Mouse (Mus musculus) forebrain, embryonic 15.5 days (tissue): ENCODE measurements around the gene BC147527. TPM values are rescaled to one million over a fixed set of nuclear protein-coding genes. Genes with fewer than 3 reads are reported as not detected.

ENCODE experiments used
- ATAC-seq: fragments of 200-750 bp; cut with Nextera tagmentation; replicated peaks from 2 replicates; pipeline ENCODE4 v1.8.0; 2017; ENCODE audit warnings: mild to moderate bottlenecking, moderate TSS enrichment, moderate library complexity
- H3K27ac ChIP-seq: fragments of 300-500 bp; sonication (generic); replicated peaks from 2 replicates; pipeline ENCODE4 v1.5.1; 2015; ENCODE audit warnings: mild to moderate bottlenecking, inconsistent platforms
- H3K27me3 ChIP-seq: fragments of 300-500 bp; sonication (generic); 2 replicates; pipeline ENCODE4 v1.6.1; 2015; ENCODE audit warnings: inconsistent platforms
- H3K36me3 ChIP-seq: fragments of 300-500 bp; sonication (generic); 2 replicates; pipeline ENCODE4 v1.6.1; 2015; ENCODE audit warnings: mild to moderate bottlenecking, inconsistent platforms
- H3K4me1 ChIP-seq: fragments of 300-500 bp; sonication (generic); 2 replicates; pipeline ENCODE4 v1.6.1; 2015; ENCODE audit warnings: inconsistent platforms
- H3K4me2 ChIP-seq: fragments of 300-500 bp; sonication (generic); replicated peaks from 2 replicates; pipeline ENCODE4 v1.6.1; 2015; ENCODE audit warnings: mild to moderate bottlenecking, inconsistent platforms
- H3K4me3 ChIP-seq: fragments of 300-500 bp; sonication (generic); 2 replicates; pipeline ENCODE4 v1.5.1; 2015; ENCODE audit warnings: mild to moderate bottlenecking, inconsistent platforms
- H3K9ac ChIP-seq: fragments of 300-500 bp; sonication (generic); replicated peaks from 2 replicates; pipeline ENCODE4 v1.6.1; 2015; ENCODE audit warnings: mild to moderate bottlenecking, inconsistent platforms
- H3K9me3 ChIP-seq: fragments of 300-500 bp; sonication (generic); 2 replicates; pipeline ENCODE4 v1.6.1; 2016; ENCODE audit warnings: inconsistent platforms
- WGBS: fragments of 180-500 bp; shearing (Covaris S2); methylation state at CpG from one replicate; pipeline ENCODE4 v1.1.7; 2015; ENCODE audit warnings: mixed read lengths; 5-methylcytosine and 5-hydroxymethylcytosine counted together
- polyA plus RNA-seq: library from polyadenylated mRNA; unstranded; fragments of >200 nt; fragmentation: Nextera tagmentation; extraction: Ambion mirVana; gene quantifications from 2 replicates; pipeline ENCODE4 v1.2.1, GENCODE M21; 2015

Gene BC147527
- polyA plus RNA-seq, 1 experiment from 2014 or later: not detected

DNA sequence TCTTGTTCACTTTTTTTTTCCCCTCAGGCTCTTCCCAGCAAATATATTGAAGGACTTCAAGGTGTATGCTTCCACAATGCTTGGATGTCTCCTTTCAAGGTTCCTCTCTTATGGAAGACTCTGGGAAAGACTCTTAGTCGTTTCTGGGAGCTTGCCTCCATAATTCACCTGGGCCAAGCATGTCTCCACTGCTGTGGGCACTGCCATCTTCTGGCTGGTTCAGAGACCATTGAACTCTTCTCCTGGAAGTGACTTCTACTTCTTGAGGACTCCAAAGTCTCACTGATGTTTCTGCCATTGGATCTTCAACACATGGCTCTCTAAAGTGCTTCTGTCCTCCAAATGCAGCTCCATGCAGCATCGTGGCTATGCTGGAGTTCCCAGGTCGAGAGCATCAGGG is 20.0 kb downstream of the BC147527 start:
- no peaks in the 10 kb centered on the region for H3K4me1 ChIP-seq
- H3K4me2 ChIP-seq: no peak overlapping the region
- no peak overlapping the region for H3K4me3 ChIP-seq
- H3K9ac ChIP-seq: no peak overlapping the region
- peaks cover 3% of the 10 kb centered on the region; the same call in 1 of the 2 replicates for H3K9me3 ChIP-seq
- H3K27me3 ChIP-seq: no peaks in the 10 kb centered on the region
- no peaks in the 10 kb centered on the region for H3K36me3 ChIP-seq
- 71% methylated on average over 3 of the region's 3 CpGs for WGBS
- H3K27ac ChIP-seq: no peak overlapping the region
- no peak for ATAC-seq

DNA sequence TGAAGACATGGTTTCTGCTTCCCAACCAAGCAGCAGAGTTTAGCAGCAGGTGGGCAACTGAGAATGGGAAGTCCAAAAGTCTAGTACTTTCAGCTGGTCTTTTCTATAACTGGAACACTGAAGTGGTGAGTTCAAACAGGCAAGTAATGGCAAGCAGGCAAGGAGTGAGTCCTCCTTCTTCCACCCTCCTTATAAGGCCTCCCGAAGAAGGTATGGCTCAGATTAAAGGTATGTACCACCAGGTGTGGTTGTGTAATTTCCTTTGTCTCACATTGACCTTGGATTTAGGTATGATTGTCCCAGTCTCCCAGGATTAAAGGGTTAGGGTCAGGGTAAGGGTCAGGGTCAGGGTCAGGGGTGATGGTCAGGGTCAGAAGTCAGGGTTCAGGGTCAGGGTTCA is 20.5 kb downstream of the BC147527 start:
- H3K4me2 ChIP-seq: no peak overlapping the region
- H3K36me3 ChIP-seq: no peaks in the 10 kb centered on the region
- H3K4me1 ChIP-seq: no peaks in the 10 kb centered on the region
- H3K27ac ChIP-seq: no peak overlapping the region
- 97% methylated on average over 1 of the region's 1 CpGs for WGBS
- ATAC-seq: no peak
- H3K9ac ChIP-seq: no peak overlapping the region
- H3K27me3 ChIP-seq: no peaks in the 10 kb centered on the region
- peaks cover 3% of the 10 kb centered on the region; the same call in 1 of the 2 replicates for H3K9me3 ChIP-seq
- H3K4me3 ChIP-seq: no peak overlapping the region

Other genes with a start within 250 kb of the BC147527 start
- 0.27 TPM in 1 of 2 replicates, not detected in the other for gene Gm21188, start 248.2 kb upstream of the BC147527 start, polyA plus RNA-seq
- not detected in 2 replicates for gene Gm20767, start 160.1 kb upstream of the BC147527 start, polyA plus RNA-seq
- not detected in 2 replicates for gene Gm21818, start 128.0 kb upstream of the BC147527 start, polyA plus RNA-seq
- gene Gm21762, start 84.4 kb upstream of the BC147527 start, polyA plus RNA-seq: not detected in 2 replicates
- gene Gm21731, start 61.3 kb upstream of the BC147527 start, polyA plus RNA-seq: not detected in 2 replicates
- not detected in 2 replicates for gene AF067061, start 37.3 kb upstream of the BC147527 start, polyA plus RNA-seq
- gene Tcstv3, start 16.5 kb downstream of the BC147527 start, polyA plus RNA-seq: not detected in 2 replicates